Mouse (Mus musculus): ENCODE measurements around the gene Bmp10.

GRCm38 (mm10) chr6:87435791-87436190 lies 7.0 kb downstream of the Bmp10 start:
- TF ChIP-seq CTCF (IDR thresholded peaks at IDR 0.05; ENCODE audit: borderline replicate concordance, extremely low read depth, insufficient read depth, insufficient read length) (no peak), POLR2A (IDR thresholded peaks at IDR 0.05; ENCODE audit: borderline replicate concordance, extremely low read depth, insufficient read depth, insufficient read length, poor library complexity, severe bottlenecking) (no peak)
